Mouse (Mus musculus): ENCODE data around the gene Ccdc181.

Gene Ccdc181

GRCm38 (mm10) chr1:164287406-164287805 lies 12.0 kb downstream of the Ccdc181 start:
- no peak for DNase-seq (ENCODE audit: low spot score)

DNA sequence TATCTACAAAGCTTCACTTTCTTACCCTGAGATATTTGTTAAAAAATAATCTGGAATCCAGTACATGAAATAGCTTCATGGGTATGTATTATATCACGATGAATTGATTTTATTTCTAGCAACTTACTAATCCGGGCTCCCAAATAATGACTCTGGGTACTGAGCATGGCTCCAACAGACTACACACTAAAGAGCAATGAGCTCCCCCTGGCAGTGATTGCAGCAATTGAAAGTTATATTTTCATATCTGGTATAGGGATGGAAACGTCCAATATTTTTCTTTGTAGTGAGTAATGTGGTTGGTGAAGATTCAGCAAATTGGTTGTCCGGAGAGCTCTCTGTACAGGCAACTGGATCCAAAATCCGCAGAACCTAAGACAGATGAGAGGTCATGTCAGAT lies 16.7 kb downstream of the Ccdc181 start:
- DNase-seq (ENCODE audit: low spot score): no peak

GRCm38 (mm10) chr1:164294071-164294470 lies 18.7 kb downstream of the Ccdc181 start:
- DNase-seq (ENCODE audit: low spot score): no peak

DNA sequence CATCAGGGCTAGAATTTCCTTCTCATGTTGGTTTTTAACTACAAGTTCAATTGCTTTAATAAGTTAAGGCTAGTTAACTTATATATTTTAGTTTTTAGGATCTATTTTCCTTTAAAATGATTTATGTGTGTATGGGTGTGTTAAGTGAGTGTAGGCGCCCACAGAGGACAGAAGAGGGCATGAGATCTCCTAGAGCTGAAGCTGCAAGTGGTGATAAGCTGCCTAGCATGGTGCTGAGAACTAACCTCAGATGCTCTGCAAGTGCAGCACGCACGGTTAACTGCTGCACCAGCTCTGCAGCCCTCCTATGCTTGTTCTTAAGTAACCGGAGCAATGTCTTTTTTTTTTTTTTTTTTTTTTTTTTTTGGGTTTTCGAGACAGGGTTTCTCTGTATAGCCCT lies 21.1 kb downstream of the Ccdc181 start:
- no peak for DNase-seq (ENCODE audit: low spot score)

DNA sequence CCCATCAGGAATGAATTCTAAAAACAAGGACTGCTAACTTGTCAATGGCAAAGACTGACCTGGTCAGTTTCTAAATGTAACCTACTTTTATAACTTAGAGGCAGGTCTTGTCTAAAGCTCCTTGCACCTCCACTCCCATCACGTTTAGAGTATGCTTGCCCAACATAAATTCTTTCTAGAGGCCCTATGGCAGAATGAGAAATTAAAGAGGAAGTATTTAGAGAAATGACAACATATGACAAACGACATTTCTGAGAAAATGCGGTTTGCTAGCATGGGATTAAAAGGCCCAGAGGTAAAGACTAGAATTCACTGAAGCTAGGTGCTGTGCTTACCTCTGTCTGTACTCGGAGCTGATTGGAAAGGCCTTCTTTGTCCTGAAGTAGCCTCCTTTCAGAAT lies 26.6 kb downstream of the Ccdc181 start:
- DNase-seq (ENCODE audit: low spot score): no peak

- DNase-seq (ENCODE audit: low spot score): no peak
Measured at GRCm38 (mm10) chr1:164303821-164304220, 28.4 kb downstream of the Ccdc181 start, which contains the start of gene Nme7. Gene Nme7, plus strand, starts transcription at chr1:164304121.

DNA sequence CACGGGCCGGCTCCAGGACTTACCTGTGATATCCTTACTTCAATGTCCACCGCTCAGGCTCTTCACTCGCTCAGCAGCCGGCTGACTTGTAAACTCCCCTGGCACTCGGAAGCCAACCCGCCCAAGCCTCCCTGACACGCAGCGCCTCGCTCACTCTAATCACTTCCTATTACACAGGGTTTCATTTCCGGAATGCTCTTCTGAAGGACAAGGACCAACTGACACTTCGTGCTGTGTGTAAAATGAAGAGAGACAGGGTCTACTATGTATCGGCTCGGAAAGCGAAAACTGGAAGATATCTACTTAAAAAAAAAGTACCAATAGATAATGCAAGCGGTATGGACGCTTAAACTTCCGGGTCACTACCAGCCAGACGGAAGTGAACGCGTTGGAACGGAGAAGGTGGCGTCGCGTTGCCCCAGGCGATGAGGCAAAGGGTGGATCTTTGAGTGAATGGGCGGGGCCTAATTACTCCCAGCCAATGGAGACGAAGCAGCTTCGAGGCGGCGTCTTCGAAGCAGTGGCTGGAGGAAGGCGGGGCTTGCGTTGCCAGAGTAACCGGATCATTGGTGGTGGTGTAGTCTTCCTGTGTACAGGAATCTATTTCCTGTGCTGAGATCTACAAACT lies 31.9 kb downstream of the Ccdc181 start, which contains the start of gene Blzf1:
TSS of gene Blzf1 (minus strand) at position 366 of the 628 bp plus-strand sequence.
- DNase-seq (ENCODE audit: low spot score): peak; percentile 66

DNA sequence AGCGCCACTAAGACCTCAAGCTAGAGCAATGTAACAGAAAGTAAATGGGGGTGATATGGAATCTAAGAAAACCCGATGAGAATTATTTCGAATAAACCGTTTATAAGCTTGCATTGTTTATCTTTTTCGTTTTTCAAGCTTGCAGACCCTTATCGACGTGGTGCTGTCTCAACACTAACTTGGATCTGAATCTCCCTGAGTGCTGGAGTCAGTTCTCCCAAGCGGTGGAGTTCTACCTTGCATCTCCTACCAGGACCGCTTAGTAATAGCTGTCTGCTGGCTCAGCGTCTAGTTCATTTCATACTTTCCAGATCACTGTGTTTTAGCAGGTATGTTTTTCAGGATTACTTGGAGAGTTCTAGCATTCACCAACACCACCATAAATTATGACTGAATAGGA lies 32.5 kb downstream of the Ccdc181 start:
- no peak for DNase-seq (ENCODE audit: low spot score)

GRCm38 (mm10) chr1:164314085-164314484 lies 38.7 kb downstream of the Ccdc181 start:
- no peak for DNase-seq (ENCODE audit: low spot score)

GRCm38 (mm10) chr1:164315266-164315665 lies 39.9 kb downstream of the Ccdc181 start:
- DNase-seq (ENCODE audit: low spot score): no peak

DNA sequence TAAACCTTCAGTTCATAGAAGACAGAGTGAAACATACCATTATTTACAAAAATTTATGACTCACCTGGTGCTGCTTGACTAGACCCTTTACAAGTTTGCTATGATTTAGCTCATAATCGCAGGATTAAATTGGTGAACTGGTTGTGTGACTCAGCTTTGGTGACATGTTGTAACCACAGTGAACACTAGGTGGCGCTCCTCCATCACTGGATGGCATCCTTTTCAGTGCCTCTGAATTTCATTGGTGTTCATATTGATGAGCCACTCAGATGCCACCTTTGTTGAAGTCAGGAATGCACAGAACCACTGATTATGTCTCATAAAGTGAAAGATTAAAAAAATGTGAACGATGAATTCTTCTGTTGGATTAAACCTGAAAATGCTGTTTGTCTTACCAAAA lies 41.3 kb downstream of the Ccdc181 start:
- peak; percentile 46 for DNase-seq (ENCODE audit: low spot score)

GRCm38 (mm10) chr1:164317261-164317660 lies 41.9 kb downstream of the Ccdc181 start:
- no peak for DNase-seq (ENCODE audit: low spot score)

DNA sequence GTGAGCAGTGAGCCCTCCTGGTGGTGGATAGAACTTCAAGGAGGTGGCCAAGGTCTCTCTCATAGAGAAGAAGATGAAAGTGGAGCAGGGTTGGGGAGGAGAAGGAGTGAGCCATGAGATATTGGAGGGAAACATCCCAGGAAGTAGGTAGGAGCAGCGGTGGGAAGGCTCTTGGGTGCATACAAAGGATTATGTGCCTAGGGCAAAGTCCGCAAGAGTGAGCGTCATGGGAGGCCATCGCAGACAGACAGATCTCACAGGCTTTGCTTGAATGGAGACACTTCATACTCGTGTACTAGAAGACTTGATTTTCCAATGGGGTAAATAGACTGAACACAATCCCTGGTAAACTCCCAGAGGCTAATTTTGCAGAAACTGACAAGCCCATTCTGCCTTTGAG lies 43.1 kb downstream of the Ccdc181 start:
- DNase-seq (ENCODE audit: low spot score): no peak

DNA sequence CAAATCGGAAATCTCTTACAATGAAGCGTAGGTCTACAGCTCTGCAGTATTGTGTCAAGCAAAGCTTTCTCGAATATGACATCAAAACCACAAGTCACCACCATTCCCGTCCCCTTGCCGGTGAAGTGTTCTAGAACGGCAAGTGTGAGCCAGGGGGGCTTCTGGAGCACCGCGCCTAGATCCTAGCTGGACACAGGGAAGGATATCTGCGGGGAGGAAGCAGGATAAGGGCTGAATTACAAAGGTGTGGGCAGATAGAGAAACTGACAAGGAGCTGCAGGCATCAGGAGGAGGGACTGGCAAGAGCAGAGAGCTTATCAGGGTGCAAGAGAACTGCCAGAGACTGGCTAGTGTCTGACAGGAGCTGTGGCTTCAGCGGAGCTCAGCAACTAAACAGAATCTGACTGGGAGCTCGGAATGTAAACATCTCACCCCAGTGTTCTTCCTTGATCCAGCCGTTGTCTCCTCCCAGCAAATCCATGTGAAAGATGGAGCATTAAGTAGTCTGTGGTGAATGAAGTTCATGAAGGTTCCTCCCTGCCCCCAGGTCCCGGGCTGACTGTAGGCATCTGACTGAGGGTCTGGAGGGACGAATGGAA lies 44.3 kb downstream of the Ccdc181 start:
- DNase-seq (ENCODE audit: low spot score): no peak

- DNase-seq (ENCODE audit: low spot score): no peak
Measured at GRCm38 (mm10) chr1:164320731-164321130, 45.3 kb downstream of the Ccdc181 start.

DNA sequence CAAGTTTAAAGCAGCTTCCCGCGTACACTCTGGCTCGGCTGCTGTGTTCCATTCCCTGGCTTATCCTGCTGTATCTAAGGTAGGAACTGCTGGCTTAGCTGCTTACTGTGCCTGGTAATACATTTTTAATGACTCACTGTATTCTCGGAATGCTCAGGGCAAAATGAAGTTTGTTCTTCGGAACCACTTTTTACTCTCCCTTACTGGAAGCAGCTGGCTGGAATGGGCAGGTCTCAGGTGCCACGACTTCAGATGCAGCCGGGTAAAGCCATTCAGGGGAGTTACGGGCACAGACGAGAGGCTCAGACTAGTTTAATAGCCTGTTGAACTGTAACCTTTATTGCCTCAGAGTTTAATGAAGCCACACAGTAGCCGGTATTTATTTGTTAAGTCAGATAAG lies 46.0 kb downstream of the Ccdc181 start:
- no peak for DNase-seq (ENCODE audit: low spot score)

DNA sequence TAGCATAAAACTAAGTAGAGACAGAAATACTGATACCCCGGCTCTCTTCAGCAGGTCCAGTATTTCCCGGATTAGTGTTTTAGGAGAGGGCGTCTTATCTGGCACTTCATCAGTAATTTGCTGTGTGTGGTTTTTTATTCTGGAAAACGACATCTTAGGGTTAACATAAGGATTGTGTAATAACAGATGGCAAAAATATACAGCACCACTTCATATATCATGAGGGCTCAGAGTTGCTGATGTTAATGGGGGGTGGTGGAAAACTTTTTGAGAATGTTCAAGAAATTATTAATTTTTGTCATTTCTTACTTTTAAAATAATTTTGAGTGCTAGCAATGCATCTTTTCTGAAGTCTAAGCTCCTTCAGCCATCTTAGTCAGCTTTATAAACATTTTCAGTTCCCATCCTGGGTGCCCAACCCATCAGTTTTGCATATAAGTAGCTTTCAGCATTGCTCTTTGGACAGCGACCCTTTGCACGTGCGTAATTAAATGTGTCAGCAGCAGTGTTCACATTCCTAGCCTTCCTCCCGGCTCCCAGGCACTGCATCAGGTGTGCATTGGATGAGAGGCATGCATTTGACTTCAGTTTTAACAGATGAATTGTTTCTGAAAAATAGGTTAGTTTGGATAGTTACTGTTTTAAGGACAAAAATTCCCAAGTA lies 47.7 kb downstream of the Ccdc181 start:
- DNase-seq (ENCODE audit: low spot score): no peak

- DNase-seq (ENCODE audit: low spot score): no peak
Measured at GRCm38 (mm10) chr1:164324221-164324620, 48.8 kb downstream of the Ccdc181 start.

- no peak for DNase-seq (ENCODE audit: low spot score)
Measured at GRCm38 (mm10) chr1:164324878-164325277, 49.5 kb downstream of the Ccdc181 start.

DNA sequence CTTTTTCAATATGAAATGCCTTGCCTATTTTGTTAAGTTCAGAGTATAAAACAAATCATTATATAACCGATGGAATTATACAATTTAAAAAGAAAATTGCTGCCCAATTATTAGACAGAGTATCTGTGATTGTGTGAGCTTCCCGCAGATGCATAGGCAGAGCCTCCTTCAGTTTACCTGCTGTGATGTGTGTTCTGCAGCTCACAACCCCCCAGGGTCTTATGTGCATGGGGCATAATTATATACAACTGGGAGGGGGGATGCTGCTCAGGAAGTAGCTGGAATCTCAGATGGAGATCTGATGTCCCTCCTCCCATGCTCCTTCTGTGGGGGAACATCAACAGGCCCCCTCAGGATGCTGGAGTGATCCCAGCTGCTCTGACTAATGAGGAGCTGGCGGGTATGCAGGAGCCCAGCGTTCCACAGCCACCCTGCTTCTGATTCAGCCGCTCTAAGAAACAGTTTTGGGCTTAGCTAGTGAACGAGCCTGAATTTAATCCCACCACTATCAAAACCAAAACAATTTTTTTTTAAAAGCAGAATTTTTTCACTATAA lies 51.3 kb downstream of the Ccdc181 start:
- DNase-seq (ENCODE audit: low spot score): no peak

- no peak for DNase-seq (ENCODE audit: low spot score)
Measured at GRCm38 (mm10) chr1:164327764-164328163, 52.4 kb downstream of the Ccdc181 start.

DNA sequence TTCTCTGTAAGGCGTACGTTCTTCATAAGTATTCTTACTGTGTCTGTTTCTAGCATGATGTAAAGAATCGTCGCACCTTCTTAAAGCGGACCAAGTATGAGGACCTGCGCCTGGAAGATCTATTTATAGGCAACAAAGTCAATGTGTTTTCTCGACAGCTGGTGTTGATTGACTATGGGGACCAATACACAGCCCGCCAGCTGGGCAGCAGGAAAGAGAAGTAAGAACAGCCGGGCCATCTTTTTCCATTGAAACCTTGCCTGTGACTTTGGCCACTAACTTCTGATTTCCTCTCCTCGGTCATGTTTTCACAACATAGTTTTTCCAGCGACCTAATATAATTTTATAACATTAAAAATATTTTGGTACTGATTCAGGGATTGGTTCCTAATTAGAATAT lies 57.2 kb downstream of the Ccdc181 start:
- DNase-seq (ENCODE audit: low spot score): no peak

DNA sequence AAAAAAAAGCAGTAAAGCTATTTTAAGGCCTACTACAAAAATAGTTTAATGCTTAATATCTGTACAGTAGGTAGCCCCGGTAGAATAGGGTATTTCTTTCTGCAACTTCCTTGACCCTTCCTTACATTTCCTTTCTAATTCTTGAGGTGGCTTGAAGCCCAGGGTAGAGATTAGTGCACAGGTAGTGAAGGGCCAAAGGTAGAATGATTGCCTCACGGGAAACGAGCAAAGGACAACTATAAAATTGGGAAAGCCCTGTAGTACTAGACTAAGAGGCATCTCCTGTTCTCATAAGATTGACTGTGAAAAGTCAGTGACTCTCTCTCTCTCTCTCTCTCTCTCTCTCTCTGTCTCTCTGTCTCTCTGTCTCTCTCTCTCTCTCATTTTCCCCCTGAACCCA lies 60.0 kb downstream of the Ccdc181 start:
- no peak for DNase-seq (ENCODE audit: low spot score)
